Mouse (Mus musculus) forebrain, embryonic 11.5 days (tissue): ENCODE results near the gene Usp25. TPM values are rescaled to one million over a fixed set of nuclear protein-coding genes. Genes with fewer than 3 reads are reported as not detected.

Experiments used
- ATAC-seq: fragments of 200-750 bp; cut with Nextera tagmentation; replicated peaks from 2 replicates; pipeline ENCODE4 v1.8.0; 2017; ENCODE audit warnings: moderate TSS enrichment; ENCODE audit not compliant: low FRiP score
- DNase-seq: peaks from one replicate; pipeline ENCODE4 v3.0.0-alpha.2; 2017; ENCODE audit warnings: low spot score
- H3K27ac ChIP-seq: fragments of 300-500 bp; sonication (generic); 2 replicates; pipeline ENCODE4 v1.5.1; 2014; ENCODE audit warnings: low read depth, low read length
- H3K27me3 ChIP-seq: fragments of 300-500 bp; sonication (generic); 2 replicates; pipeline ENCODE4 v1.6.1; 2014; ENCODE audit warnings: mild to moderate bottlenecking, low read length, mixed read lengths; ENCODE audit not compliant: control insufficient read depth, insufficient read depth
- H3K36me3 ChIP-seq: fragments of 300-500 bp; sonication (generic); 2 replicates; pipeline ENCODE4 v1.6.1; 2014; ENCODE audit warnings: mild to moderate bottlenecking, low read length, moderate library complexity, mixed read lengths; ENCODE audit not compliant: control insufficient read depth, insufficient read depth
- H3K4me1 ChIP-seq: fragments of 300-500 bp; sonication (generic); replicated peaks from 2 replicates; pipeline ENCODE4 v1.6.1; 2014; ENCODE audit warnings: low read length, mixed read lengths; ENCODE audit not compliant: control insufficient read depth, insufficient read depth
- H3K4me2 ChIP-seq: fragments of 300-500 bp; sonication (generic); 2 replicates; pipeline ENCODE4 v1.6.1; 2014; ENCODE audit warnings: low read depth, mild to moderate bottlenecking, low read length, moderate library complexity, mixed read lengths; ENCODE audit not compliant: severe bottlenecking
- H3K4me3 ChIP-seq: fragments of 300-500 bp; sonication (generic); 2 replicates; pipeline ENCODE4 v1.5.1; 2014; ENCODE audit warnings: low read depth, low read length
- H3K9ac ChIP-seq: fragments of 300-500 bp; sonication (generic); 2 replicates; pipeline ENCODE4 v1.6.1; 2014; ENCODE audit warnings: low read length
- H3K9me3 ChIP-seq: fragments of 300-500 bp; sonication (generic); 2 replicates; pipeline ENCODE4 v1.6.1; 2016; ENCODE audit warnings: low read length, mixed read lengths; ENCODE audit not compliant: control insufficient read depth
- WGBS: fragments of 180-500 bp; shearing (Covaris S2); extraction: QIAGEN DNeasy Blood & Tissue Kit; methylation state at CpG from one replicate; pipeline ENCODE4 v1.1.7; 2014; 5-methylcytosine and 5-hydroxymethylcytosine counted together
- polyA plus RNA-seq: library from polyadenylated mRNA; unstranded; fragments of >200 nt; fragmentation: Nextera tagmentation; extraction: Ambion mirVana; gene quantifications from 2 replicates; pipeline ENCODE4 v1.2.1, GENCODE M21; 2014

Gene Usp25
- polyA plus RNA-seq, result 23.8 and 31.3 TPM in 2 replicates

- peak; percentile 97 for ATAC-seq
- Histone ChIP-seq H3K27ac (peak within 1 kb of the TSS; percentile 62; the same call in 1 of the 2 replicates), H3K4me2 (peak within 1 kb of the TSS; percentile 70), H3K4me1 (peaks cover 2% of the 10 kb centered on the region; the same call in 1 of the 2 replicates), H3K9me3 (no peaks in the 10 kb centered on the region), H3K27me3 (no peaks in the 10 kb centered on the region), H3K36me3 (no peaks in the 10 kb centered on the region), H3K9ac (peak within 1 kb of the TSS; percentile 80), H3K4me3 (peak within 1 kb of the TSS; percentile 82)
- under 1% methylated on average over 61 of the region's 126 CpGs for WGBS
- peak; percentile 96 for DNase-seq
Measured at GRCm38 (mm10) chr16:77013427-77014320, at the start of gene Usp25. Gene Usp25 (plus strand): TSS chr16:77013706.

DNA sequence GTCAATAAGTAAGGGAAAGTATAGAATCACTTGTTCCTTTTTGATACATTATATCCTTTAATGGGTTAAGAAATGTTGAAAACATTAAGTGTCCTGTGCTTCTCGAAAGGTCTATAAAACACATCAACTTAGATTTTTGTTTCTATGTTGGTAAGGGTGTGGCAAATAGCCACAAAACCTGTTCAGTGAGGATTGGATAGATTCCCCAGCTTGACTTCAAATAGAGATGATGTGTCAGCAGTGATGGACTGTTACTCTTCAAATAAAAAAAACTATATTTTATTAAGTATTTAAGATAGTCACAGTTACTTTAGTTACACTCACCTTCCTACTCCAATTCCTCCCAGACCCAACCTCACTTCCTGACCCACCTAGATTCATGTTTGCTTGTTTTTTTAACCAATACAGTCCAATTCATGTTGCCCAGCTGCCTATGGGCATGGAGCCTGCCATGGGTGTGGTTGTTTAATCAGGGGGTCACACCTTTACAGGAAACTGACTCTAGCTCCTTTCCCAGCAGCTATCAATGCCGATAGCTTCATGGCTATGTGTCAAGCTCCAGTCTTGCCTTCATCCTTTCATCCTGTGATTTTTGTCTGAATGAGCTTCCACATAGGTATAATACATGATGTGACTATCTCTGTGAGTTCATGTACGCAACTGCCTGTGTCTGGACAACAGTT is 45.8 kb upstream of the Usp25 start:
- Histone ChIP-seq H3K4me2 (no peak overlapping the region), H3K27ac (no peak overlapping the region), H3K36me3 (no peaks in the 10 kb centered on the region), H3K9me3 (no peaks in the 10 kb centered on the region), H3K27me3 (no peaks in the 10 kb centered on the region), H3K9ac (no peak overlapping the region), H3K4me3 (no peak overlapping the region), H3K4me1 (no peaks in the 10 kb centered on the region)
- ATAC-seq (no peak), DNase-seq (no peak)
- 84% methylated on average over 3 of the region's 3 CpGs for WGBS

DNA sequence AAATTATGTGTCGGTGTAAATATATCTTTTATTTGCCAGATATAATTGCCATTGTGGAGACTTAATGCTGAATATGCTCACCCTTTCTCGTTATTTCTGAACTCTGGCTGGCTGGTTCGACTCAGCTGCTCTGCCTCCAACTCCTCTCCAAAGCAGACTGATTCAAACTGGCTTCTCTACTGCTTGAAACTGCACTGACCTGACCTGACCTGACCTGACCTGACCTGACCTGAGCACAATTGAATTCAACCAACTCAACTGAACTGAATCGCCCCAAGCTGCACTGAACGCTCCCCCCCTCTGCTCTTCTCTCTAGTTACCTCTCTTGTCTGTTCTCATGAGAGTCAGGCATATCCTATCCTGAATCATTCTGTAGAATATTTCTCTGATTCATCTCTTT is 42.3 kb upstream of the Usp25 start:
- DNase-seq, result no peak

GRCm38 (mm10) chr16:76976787-76977430 is 36.6 kb upstream of the Usp25 start:
- H3K27me3 ChIP-seq, result no peaks in the 10 kb centered on the region
- H3K4me2 ChIP-seq, result no peak overlapping the region
- no peak overlapping the region for H3K4me3 ChIP-seq
- no peak for ATAC-seq
- no peaks in the 10 kb centered on the region for H3K9me3 ChIP-seq
- WGBS, result 90% methylated on average over 5 of the region's 5 CpGs
- no peaks in the 10 kb centered on the region for H3K4me1 ChIP-seq
- no peak for DNase-seq
- no peaks in the 10 kb centered on the region for H3K36me3 ChIP-seq
- no peak overlapping the region for H3K27ac ChIP-seq
- no peak overlapping the region for H3K9ac ChIP-seq

More for the DNA sequence above, 42.3 kb upstream of the Usp25 start:
- Histone ChIP-seq H3K9me3 (no peaks in the 10 kb centered on the region), H3K4me2 (no peak overlapping the region), H3K36me3 (no peaks in the 10 kb centered on the region), H3K9ac (no peak overlapping the region), H3K4me3 (no peak overlapping the region), H3K27ac (no peak overlapping the region), H3K4me1 (no peaks in the 10 kb centered on the region), H3K27me3 (no peaks in the 10 kb centered on the region)
- no peak for ATAC-seq
- 27% methylated on average over 5 of the region's 5 CpGs for WGBS

DNA sequence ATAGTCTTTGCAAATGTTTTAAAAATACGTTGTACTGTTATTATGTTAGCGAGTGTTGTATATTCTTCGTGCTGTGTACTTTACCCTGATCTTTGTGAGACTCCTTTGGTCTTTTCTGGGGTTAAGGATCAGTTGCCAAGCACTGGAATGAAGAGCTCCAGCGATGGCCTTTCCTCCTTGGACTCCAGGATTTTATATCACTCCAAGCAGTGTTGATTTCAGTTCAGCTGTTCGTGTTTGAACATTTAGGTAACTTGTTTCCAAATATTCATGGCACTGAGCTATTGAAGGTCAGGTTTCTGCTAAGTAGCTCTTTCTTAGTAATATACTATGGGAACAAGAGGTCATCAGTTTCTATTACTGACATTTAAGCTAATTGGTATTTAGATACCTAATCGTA is 29.8 kb upstream of the Usp25 start:
- Histone ChIP-seq H3K9ac (no peak overlapping the region), H3K4me1 (no peaks in the 10 kb centered on the region), H3K9me3 (no peaks in the 10 kb centered on the region), H3K36me3 (no peaks in the 10 kb centered on the region), H3K4me3 (no peak overlapping the region), H3K27me3 (no peaks in the 10 kb centered on the region), H3K27ac (no peak overlapping the region), H3K4me2 (no peak overlapping the region)
- no peak for ATAC-seq
- WGBS, result 88% methylated on average over 6 of the region's 6 CpGs
- no peak for DNase-seq

- Histone ChIP-seq H3K27me3 (no peaks in the 10 kb centered on the region), H3K4me2 (no peak overlapping the region), H3K27ac (no peak overlapping the region), H3K4me1 (no peaks in the 10 kb centered on the region), H3K36me3 (no peaks in the 10 kb centered on the region), H3K9ac (no peak overlapping the region), H3K9me3 (no peaks in the 10 kb centered on the region), H3K4me3 (no peak overlapping the region)
- no peak for DNase-seq
- 85% methylated on average over 4 of the region's 4 CpGs for WGBS
- ATAC-seq, result no peak
Measured at GRCm38 (mm10) chr16:76987711-76988110, 25.8 kb upstream of the Usp25 start.

- Histone ChIP-seq H3K36me3 (no peaks in the 10 kb centered on the region), H3K4me1 (no peaks in the 10 kb centered on the region), H3K9ac (no peak overlapping the region), H3K27me3 (no peaks in the 10 kb centered on the region), H3K4me2 (no peak overlapping the region), H3K9me3 (no peaks in the 10 kb centered on the region), H3K27ac (no peak overlapping the region), H3K4me3 (no peak overlapping the region)
- DNase-seq (no peak), ATAC-seq (no peak)
- WGBS, result 87% methylated on average over 3 of the region's 3 CpGs
Measured at GRCm38 (mm10) chr16:77003900-77004299, 9.6 kb upstream of the Usp25 start.

- H3K4me3 ChIP-seq, result no peak overlapping the region
- DNase-seq (no peak), ATAC-seq (no peak)
- 82% methylated on average over 5 of the region's 5 CpGs for WGBS
- H3K9me3 ChIP-seq, result no peaks in the 10 kb centered on the region
- no peak overlapping the region for H3K4me2 ChIP-seq
- no peaks in the 10 kb centered on the region for H3K36me3 ChIP-seq
- H3K9ac ChIP-seq, result no peak overlapping the region
- no peaks in the 10 kb centered on the region for H3K27me3 ChIP-seq
- no peaks in the 10 kb centered on the region for H3K4me1 ChIP-seq
- H3K27ac ChIP-seq, result no peak overlapping the region
Measured at GRCm38 (mm10) chr16:77009173-77009572, 4.3 kb upstream of the Usp25 start.
